ENCODE assay signal across 7 mouse cellular contexts in genomic region chr11:90389174-90389901, GRCm38 (mm10). TPM values are rescaled to one million over a fixed set of nuclear protein-coding genes. Genes with fewer than 3 reads are reported as not detected.
DNase-seq lines count a peak whose midpoint lies in the region; ATAC-seq and TF ChIP-seq lines count a peak whose summit lies in the region.

No protein-coding gene starts in this region.

- peak; percentile 14 for ATAC-seq in hindbrain, embryonic 13.5 days (ENCODE audit: low FRiP score)
- ATAC-seq in midbrain, embryonic 11.5 days (ENCODE audit: low FRiP score), result peak; percentile 43

- no peaks in the 10 kb centered on the region for H3K9me3 ChIP-seq in ES-E14 (ENCODE audit: control insufficient read depth, insufficient read depth, low read depth, low read length)
- H3K9me3 ChIP-seq in forebrain, embryonic 10.5 days, result no peaks in the 10 kb centered on the region
- H3K9me3 ChIP-seq in hindbrain, embryonic 13.5 days, result no peaks in the 10 kb centered on the region
- H3K9me3 ChIP-seq in midbrain, embryonic 11.5 days (ENCODE audit: control insufficient read depth, low read length), result no peaks in the 10 kb centered on the region

- H3K27ac ChIP-seq in ES-E14 (ENCODE audit: insufficient read depth, low read depth, low read length, poor library complexity, severe bottlenecking), result no peak overlapping the region
- no peak overlapping the region for H3K27ac ChIP-seq in forebrain, embryonic 10.5 days
- H3K27ac ChIP-seq in hindbrain, embryonic 13.5 days, result no peak overlapping the region
- H3K27ac ChIP-seq in midbrain, embryonic 11.5 days (ENCODE audit: low read depth, low read length), result no peak overlapping the region

- H3K27me3 ChIP-seq in forebrain, embryonic 10.5 days (ENCODE audit: poor library complexity, severe bottlenecking), result peaks cover 91% of the 10 kb centered on the region
- H3K27me3 ChIP-seq in hindbrain, embryonic 13.5 days, result peaks cover 71% of the 10 kb centered on the region
- peaks cover 44% of the 10 kb centered on the region for H3K27me3 ChIP-seq in midbrain, embryonic 11.5 days (ENCODE audit: control insufficient read depth, insufficient read depth, low read length)

- peaks cover 3 to 12% of the 10 kb centered on the region in 2 experiments; a peak in 2 of 4 replicates for H3K4me1 ChIP-seq in ES-E14 (ENCODE audit: control insufficient read depth in 2 of 2, insufficient read depth in 2 of 2, low read length in 2 of 2, poor library complexity in 1 of 2)
- H3K4me1 ChIP-seq in forebrain, embryonic 10.5 days, result peaks cover 52% of the 10 kb centered on the region
- H3K4me1 ChIP-seq in hindbrain, embryonic 13.5 days (replicated peaks), result peaks cover 25% of the 10 kb centered on the region
- H3K4me1 ChIP-seq in midbrain, embryonic 11.5 days (ENCODE audit: control insufficient read depth, insufficient read depth, low read length), result peaks cover 17% of the 10 kb centered on the region

- H3K4me3 ChIP-seq in ES-E14 (ENCODE audit: insufficient read depth in 1 of 2, low read depth in 1 of 2, low read length in 2 of 2, poor library complexity in 1 of 2, severe bottlenecking in 1 of 2), result peak overlapping the region; percentile 11 to 58
- H3K4me3 ChIP-seq in forebrain, embryonic 10.5 days, result peak overlapping the region; percentile 58
- H3K4me3 ChIP-seq in hindbrain, embryonic 13.5 days, result peak overlapping the region; percentile 54
- H3K4me3 ChIP-seq in midbrain, embryonic 11.5 days (ENCODE audit: low read depth, low read length), result peak overlapping the region; percentile 25

- no peaks in the 10 kb centered on the region; the same call in 1 of the 2 replicates for H3K36me3 ChIP-seq in ES-E14 (ENCODE audit: control insufficient read depth, insufficient read depth, low read length, poor library complexity, severe bottlenecking)
- no peaks in the 10 kb centered on the region for H3K36me3 ChIP-seq in forebrain, embryonic 10.5 days (replicated peaks)
- H3K36me3 ChIP-seq in hindbrain, embryonic 13.5 days, result no peaks in the 10 kb centered on the region
- H3K36me3 ChIP-seq in midbrain, embryonic 11.5 days (ENCODE audit: control insufficient read depth, insufficient read depth, low read length), result no peaks in the 10 kb centered on the region

- intact Hi-C loops in left cerebral cortex, postnatal 36 days (cut with DNase I), result loop anchor here (5.0 kb wide), 2 partner anchors 72 to 137 kb away; no protein-coding TSS in a partner anchor

- DNase-seq in ES-E14 (ENCODE audit: low read depth, low spot score) (peak; percentile 15), ZHBTc4 (ENCODE audit: low read depth, low spot score) (peak; percentile 57)
- DNase-seq in forebrain, embryonic 10.5 days (ENCODE audit: extremely low spot score, low spot score), result peak; percentile 55
- DNase-seq in left cerebral cortex, postnatal 36 days (ENCODE audit: low spot score in 2 of 2), result peak; percentile 64 to 75
- DNase-seq in midbrain, embryonic 11.5 days (ENCODE audit: low spot score, missing footprints), result peak; percentile 92
- DNase-seq in testis, postnatal 14 days (ENCODE audit: low spot score), result peak; percentile 38

- no peak overlapping the region for H3K9ac ChIP-seq in ES-E14 (ENCODE audit: insufficient read depth, low read depth, low read length, poor library complexity, severe bottlenecking)
- H3K9ac ChIP-seq in hindbrain, embryonic 13.5 days, result peak overlapping the region; percentile 70
- no peak overlapping the region for H3K9ac ChIP-seq in midbrain, embryonic 11.5 days (ENCODE audit: low read length)

- under 1% methylated on average over 36 of the region's 36 CpGs for WGBS in forebrain, embryonic 10.5 days
- under 1% methylated on average over 36 of the region's 36 CpGs for WGBS in hindbrain, embryonic 13.5 days
- under 1% methylated on average over 36 of the region's 36 CpGs for WGBS in midbrain, embryonic 11.5 days

- in situ Hi-C loops in ES-E14 (cut with MboI; ENCODE audit: low sequenced_read_pairs in 2 of 2, unreplicated experiment in 2 of 2), result no loop called here

- H3K4me2 ChIP-seq in hindbrain, embryonic 13.5 days, result peak overlapping the region; percentile 96
- H3K4me2 ChIP-seq in midbrain, embryonic 11.5 days, result peak overlapping the region; percentile 87

TF ChIP-seq in ES-E14, 5 proteins besides CTCF, POLR2A, EP300 and RAD21:
- TF ChIP-seq CHD2 (IDR thresholded peaks at IDR 0.05; ENCODE audit: low read depth, low read length), result no peak
- no peak for TF ChIP-seq ZNF384 (IDR thresholded peaks at IDR 0.05; ENCODE audit: low read depth, low read length)
- no peak for TF ChIP-seq HCFC1 (IDR thresholded peaks at IDR 0.05; ENCODE audit: borderline replicate concordance, insufficient read depth, low read length)
- TF ChIP-seq MAFK (IDR thresholded peaks at IDR 0.05; ENCODE audit: insufficient read depth, low read depth, low read length), result no peak
- no peak for TF ChIP-seq ZC3H11A (IDR thresholded peaks at IDR 0.05; ENCODE audit: borderline replicate concordance, low read depth, low read length)

RNA-seq across cellular contexts. Expression of gene Hlf, which starts 1.4 kb away (rescaled TPM):
- total RNA-seq in ES-E14 (2012; rRNA removed), result 1.4 and 1.7 TPM in 2 replicates
- polyA plus RNA-seq in forebrain, embryonic 10.5 days (2016; fragmentation: Nextera tagmentation; extraction: Ambion mirVana), result 0.73 and 1.3 TPM in 2 replicates
- 3.3 and 4.6 TPM in 2 replicates for polyA plus RNA-seq in hindbrain, embryonic 13.5 days (2015; fragmentation: Nextera tagmentation; extraction: Ambion mirVana)
- 100 to 1,000 TPM; 134 to 138 TPM for total RNA-seq in left cerebral cortex, postnatal 36 days (2021)
- polyA plus RNA-seq in midbrain, embryonic 11.5 days (2014; fragmentation: Nextera tagmentation; extraction: Ambion mirVana), result 2.0 and 2.2 TPM in 2 replicates

Comparison
In these comparisons a context has a peak if more than half of its experiments do, and no peak if none do; other contexts are left out.
1. DNase-seq: peak in every context shown above with its lines; median percentile 92 in midbrain, embryonic 11.5 days; 70 in left cerebral cortex, postnatal 36 days; 57 in ZHBTc4; 55 in forebrain, embryonic 10.5 days; 38 in testis, postnatal 14 days; 15 in ES-E14.